Mouse (Mus musculus): ENCODE data around the gene Elk4. TPM values are rescaled to one million over a fixed set of nuclear protein-coding genes. Genes with fewer than 3 reads are reported as not detected.
A peak's percentile ranks its signal among the peaks of the same experiment; 100 is the strongest.

The Elk4 gene
- polyA plus RNA-seq, 1 experiment: 33.1 TPM

- no peak for TF ChIP-seq CTCF (IDR thresholded peaks at IDR 0.05; ENCODE audit: extremely low read depth, insufficient read depth, insufficient read length, insufficient replicate concordance)
- no peak for TF ChIP-seq POLR2A (IDR thresholded peaks at IDR 0.05; ENCODE audit: low read depth, low read length)
- peak in 1 of 2 experiments; percentile 32 for DNase-seq (ENCODE audit: low read depth in 1 of 2, low spot score in 2 of 2)
- Histone ChIP-seq H3K27ac (ENCODE audit: insufficient read depth, low read length) (peak overlapping the region; percentile 64), H3K27me3 (ENCODE audit: control insufficient read depth, insufficient read depth, low read length) (no peaks in the 10 kb centered on the region), H3K4me3 (ENCODE audit: extremely low read depth, insufficient read depth, insufficient read length) (peak overlapping the region; percentile 28; the same call in 1 of the 2 replicates), H3K36me3 (ENCODE audit: control insufficient read depth, insufficient read depth, low read length) (peaks cover 10% of the 10 kb centered on the region), H3K4me1 (ENCODE audit: control insufficient read depth, insufficient read depth, insufficient read length) (peaks cover 11% of the 10 kb centered on the region)
- WGBS: 6% methylated on average over 2 of the region's 2 CpGs
These were observed 4.4 kb downstream of the Elk4 start for GRCm38 (mm10) chr1:132011785-132012184.

DNA sequence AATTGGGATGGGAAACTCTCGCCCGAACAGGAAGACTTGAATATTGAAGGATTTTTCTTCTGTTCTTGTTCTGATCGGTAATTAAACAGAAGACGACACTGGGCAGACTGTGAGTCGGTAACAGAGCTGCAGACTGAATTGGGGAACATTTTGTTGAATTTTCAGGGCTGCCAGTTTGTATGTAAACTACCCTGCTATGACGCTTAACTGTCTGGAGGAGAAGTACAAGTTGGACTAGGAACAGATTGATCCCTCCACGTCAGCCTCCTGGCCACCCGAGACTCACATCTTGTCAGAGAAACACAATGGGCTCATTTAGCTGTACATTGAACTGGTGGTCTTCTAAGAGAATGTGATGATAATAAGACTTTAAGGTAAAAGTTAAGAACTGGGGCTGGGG, 5.5 kb downstream of the Elk4 start:
- WGBS: 82% methylated on average over 8 of the region's 8 CpGs
- TF ChIP-seq POLR2A (IDR thresholded peaks at IDR 0.05; ENCODE audit: low read depth, low read length) (no peak), CTCF (IDR thresholded peaks at IDR 0.05; ENCODE audit: extremely low read depth, insufficient read depth, insufficient read length, insufficient replicate concordance) (no peak)
- Histone ChIP-seq H3K36me3 (ENCODE audit: control insufficient read depth, insufficient read depth, low read length) (peaks cover 15% of the 10 kb centered on the region), H3K4me1 (ENCODE audit: control insufficient read depth, insufficient read depth, insufficient read length) (peaks cover 10% of the 10 kb centered on the region), H3K27me3 (ENCODE audit: control insufficient read depth, insufficient read depth, low read length) (no peaks in the 10 kb centered on the region), H3K4me3 (ENCODE audit: extremely low read depth, insufficient read depth, insufficient read length) (no peak overlapping the region), H3K27ac (ENCODE audit: insufficient read depth, low read length) (0 out of 2 replicates have a peak overlapping the region, but pooled peaks have one; percentile 10)
- DNase-seq (ENCODE audit: low read depth in 1 of 2, low spot score in 2 of 2): no peak

DNA sequence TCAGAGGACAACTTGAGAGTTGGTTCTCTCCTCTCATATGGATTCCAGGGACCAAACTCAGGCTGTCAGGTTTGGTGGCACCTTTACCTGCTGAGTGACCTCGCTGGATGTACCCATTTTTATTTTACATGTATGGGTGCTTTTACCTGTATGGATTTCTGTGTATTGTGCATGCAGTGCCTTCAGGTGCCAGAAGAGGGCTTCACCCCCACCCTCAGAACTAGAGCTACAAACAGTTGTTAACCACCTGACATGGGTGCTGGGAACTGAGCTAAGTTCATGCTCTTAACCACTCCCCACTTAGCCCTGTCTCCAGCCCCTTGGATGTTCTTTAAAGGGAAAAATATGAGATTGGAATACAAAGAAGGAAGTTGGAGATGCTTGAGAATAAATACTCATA, 7.4 kb downstream of the Elk4 start:
- no peak for TF ChIP-seq CTCF (IDR thresholded peaks at IDR 0.05; ENCODE audit: extremely low read depth, insufficient read depth, insufficient read length, insufficient replicate concordance)
- no peak for TF ChIP-seq POLR2A (IDR thresholded peaks at IDR 0.05; ENCODE audit: low read depth, low read length)
- Histone ChIP-seq H3K4me1 (ENCODE audit: control insufficient read depth, insufficient read depth, insufficient read length) (peaks cover 10% of the 10 kb centered on the region), H3K27ac (ENCODE audit: insufficient read depth, low read length) (no peak overlapping the region), H3K27me3 (ENCODE audit: control insufficient read depth, insufficient read depth, low read length) (no peaks in the 10 kb centered on the region), H3K36me3 (ENCODE audit: control insufficient read depth, insufficient read depth, low read length) (peaks cover 29% of the 10 kb centered on the region), H3K4me3 (ENCODE audit: extremely low read depth, insufficient read depth, insufficient read length) (no peak overlapping the region)
- DNase-seq (ENCODE audit: low read depth in 1 of 2, low spot score in 2 of 2): no peak
- whole genome bisulfite sequencing: 97% methylated on average over 1 of the region's 1 CpGs

GRCm38 (mm10) chr1:132016691-132017090, 9.3 kb downstream of the Elk4 start:
- Histone ChIP-seq H3K36me3 (ENCODE audit: control insufficient read depth, insufficient read depth, low read length) (peaks cover 33% of the 10 kb centered on the region), H3K27ac (ENCODE audit: insufficient read depth, low read length) (no peak overlapping the region), H3K27me3 (ENCODE audit: control insufficient read depth, insufficient read depth, low read length) (no peaks in the 10 kb centered on the region), H3K4me3 (ENCODE audit: extremely low read depth, insufficient read depth, insufficient read length) (no peak overlapping the region), H3K4me1 (ENCODE audit: control insufficient read depth, insufficient read depth, insufficient read length) (peaks cover 10% of the 10 kb centered on the region)
- DNase-seq (ENCODE audit: low read depth in 1 of 2, low spot score in 2 of 2): no peak
- no peak for TF ChIP-seq POLR2A (IDR thresholded peaks at IDR 0.05; ENCODE audit: low read depth, low read length)
- no peak for TF ChIP-seq CTCF (IDR thresholded peaks at IDR 0.05; ENCODE audit: extremely low read depth, insufficient read depth, insufficient read length, insufficient replicate concordance)
- WGBS: 78% methylated on average over 1 of the region's 1 CpGs

- no peak for DNase-seq (ENCODE audit: low read depth in 1 of 2, low spot score in 2 of 2)
- no peaks in the 10 kb centered on the region for H3K27me3 ChIP-seq (ENCODE audit: control insufficient read depth, insufficient read depth, low read length)
- H3K27ac ChIP-seq (ENCODE audit: insufficient read depth, low read length): no peak overlapping the region
- H3K4me3 ChIP-seq (ENCODE audit: extremely low read depth, insufficient read depth, insufficient read length): no peak overlapping the region
- TF ChIP-seq CTCF (IDR thresholded peaks at IDR 0.05; ENCODE audit: extremely low read depth, insufficient read depth, insufficient read length, insufficient replicate concordance) (no peak), POLR2A (IDR thresholded peaks at IDR 0.05; ENCODE audit: low read depth, low read length) (no peak)
- 96% methylated on average over 7 of the region's 7 CpGs for WGBS
- no peaks in the 10 kb centered on the region; the same call in 1 of the 2 replicates for H3K4me1 ChIP-seq (ENCODE audit: control insufficient read depth, insufficient read depth, insufficient read length)
- H3K36me3 ChIP-seq (ENCODE audit: control insufficient read depth, insufficient read depth, low read length): peaks cover 51% of the 10 kb centered on the region
These were observed 12.5 kb downstream of the Elk4 start for GRCm38 (mm10) chr1:132019876-132020275.

GRCm38 (mm10) chr1:132022107-132022506, 14.7 kb downstream of the Elk4 start:
- Histone ChIP-seq H3K27me3 (ENCODE audit: control insufficient read depth, insufficient read depth, low read length) (no peaks in the 10 kb centered on the region), H3K4me1 (ENCODE audit: control insufficient read depth, insufficient read depth, insufficient read length) (no peaks in the 10 kb centered on the region), H3K36me3 (ENCODE audit: control insufficient read depth, insufficient read depth, low read length) (peaks cover 51% of the 10 kb centered on the region), H3K4me3 (ENCODE audit: extremely low read depth, insufficient read depth, insufficient read length) (no peak overlapping the region), H3K27ac (ENCODE audit: insufficient read depth, low read length) (no peak overlapping the region)
- WGBS: 86% methylated on average over 3 of the region's 3 CpGs
- no peak for DNase-seq (ENCODE audit: low read depth in 1 of 2, low spot score in 2 of 2)
- TF ChIP-seq CTCF (IDR thresholded peaks at IDR 0.05; ENCODE audit: extremely low read depth, insufficient read depth, insufficient read length, insufficient replicate concordance): no peak
- no peak for TF ChIP-seq POLR2A (IDR thresholded peaks at IDR 0.05; ENCODE audit: low read depth, low read length)

- Histone ChIP-seq H3K36me3 (ENCODE audit: control insufficient read depth, insufficient read depth, low read length) (peaks cover 54% of the 10 kb centered on the region), H3K4me1 (ENCODE audit: control insufficient read depth, insufficient read depth, insufficient read length) (no peaks in the 10 kb centered on the region), H3K27ac (ENCODE audit: insufficient read depth, low read length) (peak overlapping the region; percentile 62; the same call in 1 of the 2 replicates), H3K4me3 (ENCODE audit: extremely low read depth, insufficient read depth, insufficient read length) (no peak overlapping the region), H3K27me3 (ENCODE audit: control insufficient read depth, insufficient read depth, low read length) (no peaks in the 10 kb centered on the region)
- WGBS: 81% methylated on average over 11 of the region's 11 CpGs
- DNase-seq (ENCODE audit: low read depth in 1 of 2, low spot score in 2 of 2): no peak
- TF ChIP-seq POLR2A (IDR thresholded peaks at IDR 0.05; ENCODE audit: low read depth, low read length) (no peak), CTCF (IDR thresholded peaks at IDR 0.05; ENCODE audit: extremely low read depth, insufficient read depth, insufficient read length, insufficient replicate concordance) (no peak)
These were observed 19.7 kb downstream of the Elk4 start for GRCm38 (mm10) chr1:132026925-132027646.
